Mouse (Mus musculus) liver, adult 2 months (tissue): ENCODE measurements around the gene Atp5j.

Experiments
- CTCF ChIP-seq: fragments of 200-500 bp; IDR thresholded peaks from 2 replicates; pipeline ENCODE4 v1.5.1; 2011; ENCODE audit warnings: low read depth, low read length, control low read depth
- POLR2A ChIP-seq: fragments of 200-500 bp; IDR thresholded peaks from 2 replicates; pipeline ENCODE4 v1.6.1; 2011; ENCODE audit warnings: low read length, control low read depth; ENCODE audit not compliant: insufficient read depth; ENCODE audit errors: extremely low read depth

- TF ChIP-seq POLR2A: no peak
- TF ChIP-seq CTCF: no peak
Observed at GRCm38 (mm10) chr16:84810254-84810653, 25.2 kb downstream of the Atp5j start.
